Mouse (Mus musculus) heart, postnatal 0 days (tissue): ENCODE measurements at regions not wholly inside any gene's neighbourhood (a gene's known extent, or its start where the extent isn't known, plus 50 kb on each side); places are given as distances from the start of the nearest gene placed in this dataset.

Source experiments
- ATAC-seq: fragments of 200-750 bp; cut with Nextera tagmentation; 2 replicates; pipeline ENCODE4 v1.8.0; 2017; ENCODE audit warnings: low read depth, moderate number of reproducible peaks, moderate library complexity; ENCODE audit not compliant: insufficient read depth
- DNase-seq: peaks from one replicate; pipeline ENCODE4 v3.0.0-alpha.2; 2016; ENCODE audit warnings: low spot score
- H3K27ac ChIP-seq: fragments of 300-500 bp; sonication (generic); 2 replicates; pipeline ENCODE4 v1.5.1; 2014; ENCODE audit warnings: low read depth, mild to moderate bottlenecking
- H3K27me3 ChIP-seq: fragments of 300-500 bp; sonication (generic); 2 replicates; pipeline ENCODE4 v1.6.1; 2014; ENCODE audit warnings: low read length, mixed read lengths; ENCODE audit not compliant: control insufficient read depth, insufficient read depth
- H3K36me3 ChIP-seq: fragments of 300-500 bp; sonication (generic); replicated peaks from 2 replicates; pipeline ENCODE4 v1.6.1; 2014; ENCODE audit warnings: low read length, mixed read lengths; ENCODE audit not compliant: control insufficient read depth, insufficient read depth
- H3K4me1 ChIP-seq: fragments of 300-500 bp; sonication (generic); 2 replicates; pipeline ENCODE4 v1.6.1; 2014; ENCODE audit warnings: antibody characterized with exemption; ENCODE audit not compliant: control insufficient read depth, insufficient read depth
- H3K4me2 ChIP-seq: fragments of 300-500 bp; sonication (generic); 2 replicates; pipeline ENCODE4 v1.6.1; 2014; ENCODE audit warnings: low read depth, mild to moderate bottlenecking, low read length, moderate library complexity
- H3K4me3 ChIP-seq: fragments of 300-500 bp; sonication (generic); 2 replicates; pipeline ENCODE4 v1.5.1; 2014; ENCODE audit warnings: low read depth, low read length
- H3K9ac ChIP-seq: fragments of 300-500 bp; sonication (generic); replicated peaks from 2 replicates; pipeline ENCODE4 v1.6.1; 2014; ENCODE audit warnings: low read depth, low read length, mixed read lengths
- H3K9me3 ChIP-seq: fragments of 300-500 bp; sonication (generic); replicated peaks from 2 replicates; pipeline ENCODE4 v1.6.1; 2016; ENCODE audit warnings: low read length; ENCODE audit not compliant: control insufficient read depth
- CTCF ChIP-seq: IDR thresholded peaks from 2 replicates; pipeline ENCODE4 v1.5.1; 2016; ENCODE audit warnings: antibody characterized with exemption, control low read depth, low read depth
- EP300 ChIP-seq: IDR thresholded peaks from 2 replicates; pipeline ENCODE4 v1.6.1; 2016; ENCODE audit warnings: antibody characterized with exemption, low read depth
- WGBS: fragments of 180-500 bp; shearing (Covaris S2); extraction: QIAGEN DNeasy Blood & Tissue Kit; methylation state at CpG from one replicate; pipeline ENCODE4 v1.1.7; 2014; 5-methylcytosine and 5-hydroxymethylcytosine counted together

DNA sequence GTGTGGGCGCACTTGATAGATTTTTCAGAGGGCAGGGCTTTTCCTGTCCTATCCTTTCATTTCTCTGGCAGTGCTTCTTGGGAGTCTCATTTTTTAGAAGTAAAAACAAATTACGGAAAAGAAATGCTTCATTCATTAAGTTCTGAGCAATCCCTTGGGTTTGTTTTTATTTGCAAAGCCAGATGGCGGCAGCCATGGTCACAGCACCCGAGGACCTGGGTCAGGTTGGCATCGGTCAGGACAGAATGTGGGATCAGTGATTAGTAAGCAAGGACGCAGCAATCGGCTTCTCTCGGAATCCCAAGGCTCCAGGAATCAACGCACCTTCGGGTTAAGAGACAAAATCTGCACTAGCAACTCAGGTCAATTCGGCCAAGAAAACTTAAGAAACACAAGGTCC lies 70.8 kb upstream of the Gnaq start:
- DNase-seq (no peak), ATAC-seq (no peak)
- no peaks in the 10 kb centered on the region for H3K36me3 ChIP-seq
- H3K9ac ChIP-seq, result no peak overlapping the region
- no peak overlapping the region for H3K4me3 ChIP-seq
- H3K27ac ChIP-seq, result no peak overlapping the region
- H3K4me2 ChIP-seq, result no peak overlapping the region
- no peaks in the 10 kb centered on the region for H3K27me3 ChIP-seq
- WGBS, result 83% methylated on average over 11 of the region's 11 CpGs
- H3K9me3 ChIP-seq, result no peaks in the 10 kb centered on the region
- no peaks in the 10 kb centered on the region for H3K4me1 ChIP-seq
- TF ChIP-seq CTCF (no peak), EP300 (no peak)

DNA sequence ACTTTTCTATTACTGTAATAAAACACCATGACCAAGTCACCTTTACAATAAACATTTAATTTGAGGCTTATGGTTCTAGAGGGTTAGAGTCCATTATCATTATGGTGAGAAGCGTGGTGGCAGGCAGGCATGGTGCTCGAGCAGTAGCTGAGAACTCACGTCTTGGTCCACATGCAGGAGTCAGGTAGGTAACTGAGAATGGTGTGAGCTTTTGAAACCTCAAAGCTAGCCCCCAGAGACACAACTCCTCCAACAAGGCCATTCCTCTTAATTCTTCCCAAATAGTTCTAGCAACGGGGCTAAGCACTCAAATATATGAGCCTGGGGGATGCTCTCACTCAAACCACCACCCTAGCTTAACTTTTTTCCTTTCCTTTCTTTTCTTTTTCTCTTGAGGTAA lies 73.6 kb upstream of the Gnaq start:
- Histone ChIP-seq H3K4me2 (no peak overlapping the region), H3K27ac (no peak overlapping the region), H3K27me3 (no peaks in the 10 kb centered on the region), H3K9me3 (no peaks in the 10 kb centered on the region), H3K36me3 (no peaks in the 10 kb centered on the region), H3K9ac (no peak overlapping the region), H3K4me3 (no peak overlapping the region), H3K4me1 (no peaks in the 10 kb centered on the region)
- WGBS, result 91% methylated on average over 4 of the region's 4 CpGs
- ATAC-seq, result no peak
- no peak for DNase-seq
- TF ChIP-seq CTCF (no peak), EP300 (no peak)

DNA sequence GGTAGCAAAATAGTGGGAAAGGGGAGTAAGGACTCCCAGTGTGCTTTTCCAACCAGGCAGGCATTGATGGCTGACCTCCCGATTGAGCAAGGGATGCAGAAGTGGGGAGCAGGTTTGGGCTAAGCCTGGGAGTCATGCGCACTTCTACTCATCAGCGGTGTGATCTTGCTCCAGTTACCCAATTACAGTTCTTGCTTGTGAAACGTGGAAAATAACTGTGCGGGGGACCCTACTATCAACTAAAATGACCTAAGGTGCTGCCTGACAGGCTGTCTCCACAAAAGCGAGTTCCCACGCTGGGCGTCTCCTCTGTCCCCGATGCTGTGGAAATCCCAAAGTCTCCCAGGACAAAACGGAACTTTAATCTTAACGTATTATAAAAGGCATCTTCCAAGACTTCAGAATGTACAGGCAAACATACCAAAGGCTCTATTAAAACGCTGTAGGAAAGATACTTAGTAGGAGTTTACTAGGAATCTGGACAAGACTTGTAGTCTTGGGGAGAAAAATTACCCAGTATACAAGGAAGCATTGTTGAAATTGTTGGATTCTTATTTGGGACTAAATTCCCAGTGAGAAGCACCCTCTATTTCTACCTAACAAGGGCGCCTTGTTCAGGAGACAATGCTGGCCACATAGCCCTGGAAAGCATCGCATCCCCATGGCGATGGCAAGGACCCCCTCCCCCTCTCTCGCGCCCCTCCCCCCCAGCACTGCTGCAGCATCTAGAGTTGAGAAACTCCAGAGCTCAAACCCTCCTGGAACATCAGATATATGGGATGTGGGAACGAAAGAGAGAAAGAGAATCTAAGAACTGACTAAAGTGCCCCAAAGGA lies 65.6 kb upstream of the Cep78 start:
- peak overlapping the region; percentile 48 for H3K4me3 ChIP-seq
- H3K9me3 ChIP-seq, result no peaks in the 10 kb centered on the region
- no peak overlapping the region; the same call in 1 of the 2 replicates for H3K9ac ChIP-seq
- 11% methylated on average over 17 of the region's 18 CpGs for WGBS
- H3K4me1 ChIP-seq, result no peaks in the 10 kb centered on the region
- no peak overlapping the region for H3K27ac ChIP-seq
- no peaks in the 10 kb centered on the region for H3K27me3 ChIP-seq
- ATAC-seq (no peak), DNase-seq (peak; percentile 6)
- H3K36me3 ChIP-seq, result no peaks in the 10 kb centered on the region
- H3K4me2 ChIP-seq, result peak overlapping the region; percentile 71
- no peak for TF ChIP-seq CTCF
- no peak for TF ChIP-seq EP300

DNA sequence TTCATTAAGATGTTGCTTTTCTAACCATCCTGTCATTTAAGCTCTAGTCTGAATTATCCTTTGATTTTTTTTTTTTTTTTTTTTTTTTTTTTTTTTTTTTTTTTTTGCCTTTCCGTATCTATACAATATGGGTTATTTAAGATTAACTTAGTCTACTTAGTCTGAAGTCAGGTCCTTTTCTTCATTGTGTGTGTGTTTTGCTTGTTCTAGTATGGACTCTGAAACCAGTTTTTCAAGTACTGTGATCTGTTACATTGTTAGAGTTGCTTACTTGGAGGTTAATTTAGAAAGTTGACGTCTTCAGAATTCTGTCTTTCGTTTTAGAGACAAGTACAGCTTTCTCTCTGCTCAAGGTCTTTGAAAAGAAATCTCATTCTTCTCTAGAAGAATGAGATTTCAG lies 64.9 kb upstream of the Cep78 start:
- TF ChIP-seq EP300 (no peak), CTCF (no peak)
- DNase-seq (no peak), ATAC-seq (no peak)
- H3K9me3 ChIP-seq, result no peaks in the 10 kb centered on the region
- no peak overlapping the region for H3K9ac ChIP-seq
- H3K4me2 ChIP-seq, result peak overlapping the region; percentile 71
- H3K36me3 ChIP-seq, result no peaks in the 10 kb centered on the region
- no peak overlapping the region for H3K27ac ChIP-seq
- 50% methylated on average over 3 of the region's 3 CpGs for WGBS
- H3K27me3 ChIP-seq, result no peaks in the 10 kb centered on the region
- H3K4me3 ChIP-seq, result peak overlapping the region; percentile 48
- no peaks in the 10 kb centered on the region for H3K4me1 ChIP-seq

DNA sequence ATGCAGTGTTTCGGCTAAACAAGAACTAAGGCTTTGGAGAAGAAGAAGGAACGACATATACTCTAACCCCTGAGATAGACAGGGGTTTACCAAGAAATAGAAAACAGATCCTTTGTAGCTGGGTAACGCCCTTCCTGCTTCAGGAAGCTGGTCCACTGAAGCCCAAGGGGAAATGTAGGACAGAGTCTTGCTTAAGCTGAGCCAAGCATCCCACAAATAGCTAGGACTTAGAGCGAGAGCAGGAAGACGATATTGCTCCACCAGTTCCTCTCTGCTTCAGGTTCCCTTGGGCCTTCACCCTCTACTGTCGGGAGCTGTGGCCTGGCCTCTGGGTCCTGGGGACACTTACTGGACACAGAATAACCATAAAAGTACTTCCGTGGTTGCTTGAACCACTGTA lies 62.2 kb upstream of the Cep78 start:
- no peak overlapping the region for H3K9ac ChIP-seq
- no peaks in the 10 kb centered on the region for H3K36me3 ChIP-seq
- no peak overlapping the region for H3K4me2 ChIP-seq
- WGBS, result 52% methylated on average over 7 of the region's 7 CpGs
- no peak overlapping the region for H3K4me3 ChIP-seq
- TF ChIP-seq CTCF, result no peak
- TF ChIP-seq EP300, result no peak
- DNase-seq, result peak; percentile 10
- no peak for ATAC-seq
- no peak overlapping the region for H3K27ac ChIP-seq
- H3K9me3 ChIP-seq, result no peaks in the 10 kb centered on the region
- H3K4me1 ChIP-seq, result no peaks in the 10 kb centered on the region
- H3K27me3 ChIP-seq, result no peaks in the 10 kb centered on the region

DNA sequence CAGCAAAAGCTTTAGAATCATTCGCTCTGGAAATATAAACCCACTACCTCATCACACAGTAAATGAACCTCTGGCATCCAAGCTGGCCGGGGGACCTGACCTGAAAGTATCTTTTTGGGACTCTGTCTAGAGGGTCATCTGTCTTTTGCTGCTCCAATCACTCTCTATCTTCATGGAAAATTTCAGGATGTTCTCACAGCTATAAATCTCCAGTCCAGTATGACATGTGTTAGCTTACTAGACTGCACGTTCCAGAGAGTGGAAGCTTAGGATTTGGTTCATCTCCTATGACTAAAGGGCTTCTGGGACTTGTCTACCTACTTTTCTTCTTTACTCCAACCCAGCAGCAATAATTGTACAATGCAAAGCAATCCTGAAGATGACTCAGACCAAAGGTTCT lies 60.5 kb upstream of the Cep78 start:
- TF ChIP-seq EP300 (no peak), CTCF (no peak)
- Histone ChIP-seq H3K9ac (no peak overlapping the region), H3K27me3 (no peaks in the 10 kb centered on the region), H3K4me2 (no peak overlapping the region), H3K9me3 (no peaks in the 10 kb centered on the region), H3K36me3 (no peaks in the 10 kb centered on the region), H3K4me1 (no peaks in the 10 kb centered on the region), H3K4me3 (no peak overlapping the region), H3K27ac (no peak overlapping the region)
- WGBS, result 66% methylated on average over 3 of the region's 3 CpGs
- ATAC-seq (no peak), DNase-seq (no peak)
